Mouse (Mus musculus) urinary bladder, postnatal 14 days (tissue): ENCODE measurements around the gene Lyzl4.

Source experiments
- DNase-seq: peaks from one replicate; pipeline ENCODE4 v3.0.0; 2021; ENCODE audit warnings: low spot score

Gene Lyzl4

DNA sequence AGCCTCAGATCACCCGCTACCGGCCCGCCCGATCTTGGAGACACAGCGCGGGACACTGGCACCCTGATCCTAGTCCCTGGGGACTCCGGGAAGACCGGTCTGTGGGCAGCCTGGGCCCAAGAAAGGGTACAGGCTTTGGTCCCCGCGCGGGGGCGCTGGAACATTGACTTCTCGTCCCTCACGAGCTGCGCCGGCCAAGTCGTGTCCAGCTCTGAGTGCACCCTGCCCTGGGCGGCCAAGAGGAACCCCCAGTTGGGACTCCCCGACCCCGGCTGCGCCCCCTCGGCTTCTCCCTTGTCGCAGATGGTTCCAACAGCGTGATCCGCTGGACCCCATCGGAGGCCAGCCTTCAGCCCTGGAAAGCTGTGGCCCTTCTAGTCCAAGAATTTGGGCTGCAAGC lies at the start of gene Lyzl4:
Lyzl4 (minus strand) TSS at position 96 of the 400 bp plus-strand sequence.
- peak; percentile 89 for DNase-seq

DNA sequence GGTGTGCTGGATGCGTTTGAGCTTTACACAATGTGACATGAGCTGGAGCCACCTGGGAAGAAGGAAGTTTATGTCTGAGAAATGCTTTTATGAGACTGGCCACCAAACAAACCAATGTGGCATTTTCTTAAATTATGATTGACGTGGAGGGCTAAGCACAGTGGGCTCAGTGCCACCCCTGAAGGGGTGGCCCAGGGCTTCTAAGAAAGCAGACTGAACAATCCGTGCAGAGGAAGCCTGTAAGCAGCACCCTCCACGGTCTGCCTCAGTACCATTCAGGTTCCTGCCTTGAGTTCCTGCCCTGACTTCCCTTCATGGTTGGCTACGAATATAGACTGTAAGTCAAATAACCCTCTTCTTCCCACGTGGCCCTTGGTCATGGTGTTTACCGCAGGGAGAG lies 48.8 kb upstream of the Lyzl4 start:
- DNase-seq = no peak

DNA sequence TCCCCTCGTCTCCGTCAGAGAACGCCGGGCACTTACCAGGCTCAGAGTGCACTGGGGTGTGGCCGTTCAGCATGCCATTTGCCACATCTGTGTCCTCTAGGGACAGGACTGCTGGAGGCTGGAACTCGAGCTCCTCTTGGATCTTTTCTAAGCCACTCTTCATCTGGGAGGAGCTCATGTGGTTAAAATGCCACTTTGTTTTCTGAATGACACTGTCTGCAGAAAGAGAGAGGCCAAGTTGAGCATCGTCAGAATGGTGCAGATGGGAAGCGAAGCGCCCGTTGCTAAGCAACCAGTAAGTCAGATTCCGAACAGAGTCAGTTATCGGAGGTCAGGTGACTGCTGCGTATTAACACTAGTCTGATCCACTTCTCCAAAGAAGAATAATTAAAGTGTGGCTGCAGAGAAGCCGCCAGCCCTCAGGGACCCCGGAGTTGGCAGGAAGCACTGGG lies 48.3 kb upstream of the Lyzl4 start:
- DNase-seq = no peak

GRCm38 (mm10) chr9:121684702-121685101 lies 42.8 kb upstream of the Lyzl4 start:
- DNase-seq = no peak

DNA sequence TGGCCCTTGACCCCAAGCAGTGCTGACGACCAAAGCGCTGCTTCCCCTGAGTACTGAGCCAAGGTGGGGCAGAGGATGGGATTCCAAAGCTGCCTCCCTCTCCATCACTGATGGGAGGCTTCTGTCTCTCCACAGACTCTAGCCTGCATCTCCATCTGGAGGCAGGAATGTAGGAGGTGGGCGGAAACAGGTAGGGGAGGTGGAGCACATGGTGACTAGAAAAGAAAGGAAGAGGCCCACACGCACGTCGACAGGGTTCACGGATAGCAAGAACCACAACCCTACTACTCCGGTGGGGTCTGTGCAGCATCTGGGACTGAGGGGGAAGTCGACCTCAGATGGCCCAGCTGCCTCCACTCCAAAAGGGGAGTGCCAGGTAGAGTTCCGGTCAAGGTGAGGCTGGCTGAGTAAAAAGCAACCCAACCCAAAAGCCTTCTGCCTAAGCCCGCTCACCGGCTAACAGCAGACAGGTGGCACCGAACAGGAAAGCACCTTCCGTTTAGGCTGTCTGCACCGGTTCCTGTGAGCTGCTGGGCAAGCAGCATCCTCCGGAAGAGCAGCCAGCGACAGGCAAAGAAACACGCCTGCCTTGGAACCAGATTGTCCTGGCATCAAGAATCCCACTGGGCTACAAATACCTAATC lies 40.3 kb upstream of the Lyzl4 start:
- DNase-seq = no peak

DNA sequence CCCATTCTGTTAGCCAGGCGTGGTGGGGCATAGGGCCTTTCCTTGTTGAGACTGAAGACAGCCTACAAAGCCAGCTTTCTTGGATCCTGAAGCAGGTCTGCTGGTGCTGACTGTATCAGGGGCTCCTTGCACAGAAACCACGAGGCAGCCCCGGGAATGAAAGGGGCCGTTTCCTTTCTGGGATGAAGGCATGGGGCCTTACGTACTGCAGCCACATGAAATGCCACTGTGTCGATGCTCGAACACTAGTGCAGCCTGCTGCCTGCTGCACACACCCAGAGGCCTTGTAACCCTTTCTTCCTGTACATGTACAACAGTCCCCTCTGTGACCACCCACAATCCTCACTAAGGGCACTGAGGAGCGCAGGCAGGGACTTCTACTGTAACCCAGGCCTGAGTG lies 39.3 kb upstream of the Lyzl4 start:
- DNase-seq = no peak

- peak; percentile 54 for DNase-seq
Observed at GRCm38 (mm10) chr9:121679549-121679948, 37.7 kb upstream of the Lyzl4 start.

DNA sequence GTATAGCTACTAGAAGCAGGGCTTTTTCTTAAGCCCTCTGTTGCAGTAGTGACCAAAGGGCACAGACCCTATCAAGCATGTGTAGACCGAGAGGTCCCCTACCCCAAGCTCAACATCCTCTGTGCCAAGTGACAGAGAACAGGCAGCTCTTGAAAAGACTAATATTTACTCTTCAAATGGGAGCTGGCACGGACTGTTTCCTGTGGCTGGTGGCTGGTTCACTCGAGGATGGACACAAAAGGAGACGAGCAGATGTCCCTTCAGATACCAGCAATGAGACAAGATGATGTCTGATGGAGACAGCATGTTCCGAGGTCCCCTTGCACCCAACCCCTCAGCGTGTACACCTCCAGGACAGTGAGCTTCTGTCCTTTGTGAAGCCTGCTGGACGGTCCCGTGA lies 35.6 kb upstream of the Lyzl4 start:
- no peak for DNase-seq

DNA sequence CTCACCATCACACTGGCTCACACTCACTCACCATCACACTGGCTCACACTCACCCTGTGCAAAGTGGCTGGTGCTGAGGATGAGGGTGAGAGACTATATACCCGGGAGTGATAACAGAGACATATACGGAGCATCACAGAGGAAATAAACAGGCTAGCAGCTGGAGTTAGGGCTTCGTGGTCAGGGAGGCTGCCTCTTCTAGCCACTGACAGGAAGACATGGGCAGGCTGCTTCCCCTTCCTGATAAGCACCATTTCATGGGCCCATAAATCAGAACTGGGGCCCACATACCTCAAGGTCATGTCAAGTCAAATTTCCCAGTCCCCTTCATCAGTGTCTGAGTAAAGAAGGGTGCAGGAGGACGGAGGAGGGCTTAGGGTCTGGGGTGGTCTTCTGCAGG lies 35.2 kb upstream of the Lyzl4 start:
- no peak for DNase-seq

GRCm38 (mm10) chr9:121675556-121675955 lies 33.7 kb upstream of the Lyzl4 start:
- no peak for DNase-seq

DNA sequence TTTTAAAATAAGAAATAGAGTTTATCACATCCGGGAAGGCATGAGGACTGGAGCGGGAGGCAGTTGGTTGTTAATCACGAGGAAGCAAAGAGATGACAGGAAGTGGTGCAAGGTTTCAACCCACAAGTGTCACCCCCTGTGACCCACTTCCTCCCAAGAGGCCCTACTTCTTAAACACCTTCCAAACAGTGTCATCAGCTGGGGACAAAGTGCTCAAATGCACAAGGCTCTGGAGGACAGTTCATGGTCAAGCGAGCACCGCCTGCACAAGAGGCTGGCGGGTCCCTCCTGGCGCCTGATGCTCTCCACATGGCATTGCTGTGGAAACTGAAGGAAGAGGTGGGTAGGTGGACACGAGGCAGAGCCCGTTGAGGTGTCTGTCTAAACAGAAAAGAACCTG lies 33.1 kb upstream of the Lyzl4 start:
- DNase-seq = no peak

GRCm38 (mm10) chr9:121673716-121674115 lies 31.8 kb upstream of the Lyzl4 start:
- no peak for DNase-seq

GRCm38 (mm10) chr9:121672311-121672710 lies 30.4 kb upstream of the Lyzl4 start:
- no peak for DNase-seq

- DNase-seq = peak; percentile 46
Observed at GRCm38 (mm10) chr9:121671300-121671699, 29.4 kb upstream of the Lyzl4 start.

DNA sequence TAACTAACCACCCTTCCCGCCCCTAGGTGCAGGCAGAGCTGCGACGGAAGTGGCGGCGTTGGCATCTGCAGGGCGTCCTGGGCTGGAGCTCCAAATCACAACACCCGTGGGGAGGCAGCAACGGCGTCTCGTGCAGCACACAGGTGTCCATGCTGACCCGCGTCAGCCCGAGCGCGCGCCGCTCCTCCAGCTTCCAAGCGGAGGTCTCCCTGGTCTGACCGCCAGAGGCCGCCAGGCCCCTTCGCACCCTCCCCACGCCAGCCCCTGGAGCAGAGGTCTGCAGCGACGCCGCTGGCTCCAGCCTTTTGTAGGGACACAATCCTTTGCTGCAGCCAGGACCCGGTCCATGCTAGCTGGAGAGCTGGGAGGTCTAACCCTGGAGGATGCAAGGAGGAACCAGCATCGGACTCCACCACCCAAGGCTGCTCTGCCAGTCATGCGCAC lies 27.5 kb upstream of the Lyzl4 start:
- peak; percentile 67 for DNase-seq

- DNase-seq = no peak
Observed at GRCm38 (mm10) chr9:121667822-121668221, 25.9 kb upstream of the Lyzl4 start.

- no peak for DNase-seq
Observed at GRCm38 (mm10) chr9:121666957-121667630, 25.2 kb upstream of the Lyzl4 start.

DNA sequence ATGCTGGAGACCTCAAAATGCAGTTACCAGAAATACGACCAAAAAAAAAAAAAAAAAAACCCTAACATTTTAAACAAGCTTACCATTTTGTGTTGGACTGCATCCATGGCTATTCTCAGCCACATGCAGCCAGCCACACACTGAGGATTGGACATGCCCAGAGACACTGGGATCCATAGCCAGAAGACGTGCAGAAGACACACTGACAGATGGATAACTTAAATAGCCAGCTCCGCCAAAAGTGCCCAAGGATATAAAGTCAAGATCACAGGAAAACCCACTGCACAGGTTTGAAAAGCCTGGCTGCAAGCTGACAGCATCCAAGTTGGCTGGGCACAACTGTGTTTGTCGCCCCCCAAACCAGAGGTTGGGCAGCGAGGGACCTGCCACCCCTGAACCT lies 22.2 kb upstream of the Lyzl4 start:
- no peak for DNase-seq

- DNase-seq = no peak
Observed at GRCm38 (mm10) chr9:121663467-121663866, 21.6 kb upstream of the Lyzl4 start.

DNA sequence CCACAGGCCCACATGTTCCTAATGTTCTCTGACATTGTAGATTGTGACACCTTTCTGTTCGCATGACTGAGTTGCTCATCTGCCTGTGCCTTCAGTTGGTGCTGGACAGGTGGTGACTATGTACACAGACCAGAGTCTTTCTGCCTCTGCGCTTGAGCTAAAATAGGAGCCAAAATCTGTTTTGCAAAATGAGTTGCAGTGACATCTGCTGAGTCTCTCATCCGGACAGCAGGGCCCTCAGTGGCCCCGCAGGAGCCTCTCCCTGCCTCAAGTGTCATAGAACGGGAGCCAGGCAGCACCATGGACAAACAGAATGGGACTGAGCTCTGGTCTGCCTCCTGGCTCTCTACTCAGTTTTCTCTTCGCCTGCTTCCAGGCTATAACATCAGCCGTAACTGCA lies 17.9 kb upstream of the Lyzl4 start:
- no peak for DNase-seq

DNA sequence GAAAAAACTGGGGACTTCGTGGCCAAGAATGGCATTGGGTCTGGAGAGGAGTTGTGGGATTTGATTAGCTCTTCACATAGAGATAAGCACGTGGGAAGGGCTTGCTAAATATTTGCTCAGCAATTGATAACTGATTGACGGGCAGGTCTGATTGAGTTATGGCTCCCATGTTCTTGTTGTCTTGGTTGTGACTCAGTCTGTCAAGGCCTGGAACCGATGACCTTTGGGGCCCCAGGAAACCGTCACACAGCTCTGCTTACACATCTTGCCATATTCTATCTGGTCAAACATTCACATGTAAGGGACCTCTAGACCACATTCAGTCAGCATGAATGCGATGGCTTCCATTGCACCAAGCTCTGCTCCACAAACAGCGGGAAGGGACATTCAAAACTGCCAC lies 16.4 kb upstream of the Lyzl4 start:
- no peak for DNase-seq

DNA sequence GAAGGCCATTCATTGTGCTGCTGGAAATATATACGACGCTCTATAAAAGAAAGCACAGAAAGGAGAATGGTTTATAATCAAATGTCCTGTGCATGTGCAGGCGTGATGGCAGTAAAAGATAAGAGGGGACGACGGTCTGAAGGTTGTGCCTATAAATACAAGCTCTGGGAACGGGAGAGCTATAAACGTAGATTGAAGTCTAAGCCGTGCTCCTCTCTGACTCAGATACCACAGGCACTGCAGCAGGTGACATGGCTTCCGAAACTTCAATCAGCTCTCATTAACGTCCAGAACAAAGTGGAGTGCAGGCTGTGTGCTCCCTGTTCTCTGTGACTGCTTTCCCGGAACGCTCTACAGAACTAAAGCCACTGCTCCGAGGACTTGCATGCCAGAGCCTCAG lies 15.2 kb upstream of the Lyzl4 start:
- DNase-seq = no peak

- no peak for DNase-seq
Observed at GRCm38 (mm10) chr9:121656322-121656721, 14.4 kb upstream of the Lyzl4 start.

DNA sequence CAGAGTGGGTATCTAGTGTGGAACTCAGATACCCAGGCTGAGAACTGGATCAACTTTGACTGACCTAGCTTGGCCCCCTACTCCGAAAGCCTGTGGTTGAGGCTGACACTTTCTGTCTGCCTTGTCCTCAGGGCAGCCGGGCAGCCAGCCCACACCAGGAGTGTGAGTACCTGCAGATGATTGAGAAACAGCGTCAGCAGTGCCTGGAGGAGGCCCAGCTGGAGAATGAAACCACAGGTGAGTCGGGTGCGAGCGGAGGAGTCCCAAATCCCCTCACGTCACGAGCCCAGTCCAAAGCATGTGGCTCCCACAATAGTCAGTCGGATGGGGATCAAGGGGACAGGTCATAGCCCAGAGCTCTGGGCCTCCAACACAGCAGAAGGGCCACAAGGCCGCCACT lies 11.8 kb upstream of the Lyzl4 start:
- no peak for DNase-seq
